Mouse (Mus musculus) bone marrow macrophage, adult 2 months (primary cell): ENCODE data around the gene Zmym6.

Experiments used
- CTCF ChIP-seq: IDR thresholded peaks from 2 replicates; pipeline ENCODE4 v1.5.1; 2012; ENCODE audit warnings: low read depth, mild to moderate bottlenecking, low read length, moderate library complexity
- POLR2A ChIP-seq: IDR thresholded peaks from 2 replicates; pipeline ENCODE4 v1.6.1; 2012; ENCODE audit warnings: mild to moderate bottlenecking, low read depth, low read length, borderline replicate concordance

GRCm38 (mm10) chr4:127037158-127037557, 40.0 kb upstream of the Zmym6 start:
- TF ChIP-seq CTCF (no peak), POLR2A (no peak)
